Mouse (Mus musculus): ENCODE data around the gene AW146154. TPM values are rescaled to one million over a fixed set of nuclear protein-coding genes. Genes with fewer than 3 reads are reported as not detected.

Gene AW146154
- polyA plus RNA-seq, 1 experiment from 2014 or later: 11.1 TPM

Other genes with a start within 250 kb of the AW146154 start
- 11.5 and 12.9 TPM in 2 replicates for gene AI987944, start 106.5 kb downstream of the AW146154 start, polyA plus RNA-seq (2016; fragmentation: Nextera tagmentation; extraction: Ambion mirVana)
- gene Vmn2r57, start 51.2 kb downstream of the AW146154 start, polyA plus RNA-seq (2016; fragmentation: Nextera tagmentation; extraction: Ambion mirVana): 0.06 and 0.16 TPM in 2 replicates
- gene Gm20449, start 473 bp downstream of the AW146154 start, polyA plus RNA-seq (2016; fragmentation: Nextera tagmentation; extraction: Ambion mirVana): 0.30 TPM in 1 of 2 replicates, not detected in the other
- not detected in 2 replicates for gene Gm6871, start 73.8 kb upstream of the AW146154 start, polyA plus RNA-seq (2016; fragmentation: Nextera tagmentation; extraction: Ambion mirVana)
- 14.4 and 16.5 TPM in 2 replicates for gene 2610021A01Rik, start 99.3 kb upstream of the AW146154 start, polyA plus RNA-seq (2016; fragmentation: Nextera tagmentation; extraction: Ambion mirVana)
- 13.5 and 14.4 TPM in 2 replicates for gene Zfp788, start 133.3 kb upstream of the AW146154 start, polyA plus RNA-seq (2016; fragmentation: Nextera tagmentation; extraction: Ambion mirVana)